Mouse (Mus musculus) limb, embryonic 13.5 days (tissue): Measurements from ENCODE around the gene Dazap1. TPM values are rescaled to one million over a fixed set of nuclear protein-coding genes. Genes with fewer than 3 reads are reported as not detected.

Experiments
- ATAC-seq: fragments of 200-750 bp; cut with Nextera tagmentation; 2 replicates; pipeline ENCODE4 v1.8.0; 2017; ENCODE audit warnings: low read depth, moderate number of reproducible peaks, moderate TSS enrichment; ENCODE audit not compliant: low FRiP score
- H3K27ac ChIP-seq: fragments of 300-500 bp; sonication (generic); 2 replicates; pipeline ENCODE4 v1.5.1; 2015; ENCODE audit warnings: inconsistent platforms, mild to moderate bottlenecking, moderate library complexity
- H3K27me3 ChIP-seq: fragments of 300-500 bp; sonication (generic); 2 replicates; pipeline ENCODE4 v1.6.1; 2015; ENCODE audit warnings: mild to moderate bottlenecking, inconsistent platforms
- H3K36me3 ChIP-seq: fragments of 300-500 bp; sonication (generic); 2 replicates; pipeline ENCODE4 v1.6.1; 2015; ENCODE audit warnings: inconsistent platforms, mild to moderate bottlenecking, moderate library complexity
- H3K4me1 ChIP-seq: fragments of 300-500 bp; sonication (generic); 2 replicates; pipeline ENCODE4 v1.6.1; 2015; ENCODE audit warnings: inconsistent platforms
- H3K4me2 ChIP-seq: fragments of 300-500 bp; sonication (generic); replicated peaks from 2 replicates; pipeline ENCODE4 v1.6.1; 2015; ENCODE audit warnings: inconsistent platforms, mild to moderate bottlenecking, moderate library complexity
- H3K4me3 ChIP-seq: fragments of 300-500 bp; sonication (generic); 2 replicates; pipeline ENCODE4 v1.5.1; 2015; ENCODE audit warnings: moderate library complexity, mild to moderate bottlenecking, inconsistent platforms
- H3K9ac ChIP-seq: fragments of 300-500 bp; sonication (generic); 2 replicates; pipeline ENCODE4 v1.6.1; 2015; ENCODE audit warnings: mild to moderate bottlenecking, inconsistent platforms
- H3K9me3 ChIP-seq: fragments of 300-500 bp; sonication (generic); 2 replicates; pipeline ENCODE4 v1.6.1; 2016; ENCODE audit warnings: inconsistent platforms
- WGBS: fragments of 180-500 bp; shearing (Covaris S2); methylation state at CpG from one replicate; pipeline ENCODE4 v1.1.7; 2015; 5-methylcytosine and 5-hydroxymethylcytosine counted together
- polyA plus RNA-seq: library from polyadenylated mRNA; unstranded; fragments of >200 nt; fragmentation: Nextera tagmentation; extraction: Ambion mirVana; gene quantifications from 2 replicates; pipeline ENCODE4 v1.2.1, GENCODE M21; 2015

Dazap1 gene
- polyA plus RNA-seq, 1 experiment from 2014 or later = 67.9 TPM

DNA sequence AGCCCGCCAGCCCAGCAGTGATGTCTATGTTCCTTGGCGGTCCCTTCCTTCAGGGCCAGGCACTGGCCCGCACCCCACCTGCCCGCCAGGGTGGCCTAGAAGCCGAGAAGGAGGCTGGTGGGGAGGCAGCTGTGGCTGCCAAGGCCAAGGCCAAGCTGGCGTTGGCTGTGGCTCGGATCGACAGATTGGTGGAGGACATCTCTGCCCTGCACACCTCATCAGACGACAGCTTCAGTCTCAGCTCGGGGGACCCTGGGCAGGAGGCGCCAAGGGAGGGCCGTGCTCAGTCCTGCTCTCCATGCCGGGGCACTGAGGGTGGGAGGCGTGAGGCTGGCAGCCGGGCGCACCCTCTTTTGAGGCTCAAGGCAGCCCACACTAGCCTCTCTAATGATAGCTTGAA lies 50.3 kb downstream of the Dazap1 start:
- Histone ChIP-seq H3K27ac (no peak overlapping the region), H3K27me3 (peaks cover 95% of the 10 kb centered on the region), H3K9ac (no peak overlapping the region), H3K36me3 (no peaks in the 10 kb centered on the region; the same call in none of the 2 replicates), H3K4me1 (no peaks in the 10 kb centered on the region), H3K4me3 (no peak overlapping the region), H3K4me2 (no peak overlapping the region), H3K9me3 (no peaks in the 10 kb centered on the region)
- 87% methylated on average over 16 of the region's 16 CpGs for WGBS
- no peak for ATAC-seq

DNA sequence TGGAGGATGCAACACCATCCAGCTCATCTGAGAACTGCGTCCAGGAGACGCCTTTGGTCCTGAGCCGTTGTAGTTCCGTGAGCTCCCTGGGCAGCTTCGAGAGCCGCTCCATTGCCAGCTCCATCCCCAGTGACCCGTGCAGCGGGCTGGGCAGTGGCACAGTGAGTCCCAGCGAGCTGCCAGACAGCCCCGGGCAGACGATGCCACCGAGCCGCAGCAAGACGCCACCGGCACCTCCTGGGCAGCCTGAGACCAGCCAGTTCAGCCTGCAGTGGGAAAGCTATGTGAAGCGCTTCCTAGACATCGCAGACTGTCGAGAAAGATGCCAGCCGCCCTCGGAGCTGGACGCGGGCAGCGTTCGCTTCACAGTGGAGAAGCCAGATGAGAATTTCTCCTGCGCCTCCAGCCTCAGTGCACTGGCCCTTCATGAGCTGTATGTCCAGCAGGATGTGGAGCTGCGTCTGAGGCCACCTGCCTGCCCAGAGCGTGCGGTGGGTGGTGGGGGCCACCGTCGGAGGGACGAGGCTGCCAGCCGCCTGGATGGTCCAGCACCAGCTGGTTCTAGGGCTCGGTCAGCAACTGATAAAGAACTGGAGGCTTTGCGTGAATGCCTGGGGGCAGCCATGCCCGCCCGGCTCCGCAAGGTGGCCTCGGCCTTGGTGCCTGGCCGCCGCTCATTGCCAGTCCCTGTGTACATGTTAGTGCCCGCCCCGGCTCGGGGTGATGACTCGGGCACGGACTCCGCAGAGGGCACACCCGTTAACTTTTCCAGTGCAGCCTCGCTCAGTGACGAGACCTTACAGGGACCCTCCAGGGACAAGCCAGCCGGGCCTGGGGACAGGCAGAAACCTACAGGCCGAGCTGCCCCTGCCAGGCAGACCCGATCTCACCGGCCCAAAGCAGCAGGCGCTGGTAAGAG lies 51.6 kb downstream of the Dazap1 start:
- WGBS = 64% methylated on average over 54 of the region's 54 CpGs

DNA sequence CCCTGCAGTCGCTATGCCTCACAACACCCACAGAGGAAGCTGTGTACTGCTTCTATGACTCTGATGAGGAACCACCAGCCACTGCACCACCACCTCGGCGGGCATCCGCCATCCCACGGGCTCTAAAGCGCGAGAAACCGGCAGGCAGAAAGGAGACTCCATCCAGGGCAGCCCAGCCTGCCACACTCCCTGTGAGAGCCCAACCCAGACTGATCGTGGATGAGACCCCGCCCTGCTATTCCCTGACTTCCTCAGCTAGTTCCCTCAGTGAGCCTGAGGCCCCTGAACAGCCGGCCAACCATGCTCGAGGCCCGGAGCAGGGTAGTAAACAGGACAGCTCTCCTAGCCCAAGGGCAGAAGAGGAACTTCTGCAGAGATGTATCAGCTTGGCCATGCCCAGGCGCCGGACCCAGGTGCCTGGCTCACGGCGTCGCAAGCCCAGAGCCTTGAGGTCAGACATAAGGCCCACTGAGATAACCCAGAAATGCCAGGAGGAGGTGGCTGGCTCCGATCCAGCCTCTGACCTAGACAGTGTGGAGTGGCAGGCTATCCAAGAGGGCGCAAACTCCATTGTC lies 52.4 kb downstream of the Dazap1 start:
- peak overlapping the region; percentile 35; the same call in 1 of the 2 replicates for H3K9ac ChIP-seq

More for the DNA sequence above, 51.6 kb downstream of the Dazap1 start:
- no peaks in the 10 kb centered on the region for H3K4me1 ChIP-seq
- no peaks in the 10 kb centered on the region for H3K9me3 ChIP-seq
- no peak overlapping the region for H3K4me2 ChIP-seq
- H3K36me3 ChIP-seq = peaks cover 7% of the 10 kb centered on the region
- H3K4me3 ChIP-seq = no peak overlapping the region
- H3K9ac ChIP-seq = 0 out of 2 replicates have a peak overlapping the region, but pooled peaks have one; percentile 35
- ATAC-seq = no peak
- no peak overlapping the region for H3K27ac ChIP-seq
- peaks cover 95% of the 10 kb centered on the region for H3K27me3 ChIP-seq

DNA sequence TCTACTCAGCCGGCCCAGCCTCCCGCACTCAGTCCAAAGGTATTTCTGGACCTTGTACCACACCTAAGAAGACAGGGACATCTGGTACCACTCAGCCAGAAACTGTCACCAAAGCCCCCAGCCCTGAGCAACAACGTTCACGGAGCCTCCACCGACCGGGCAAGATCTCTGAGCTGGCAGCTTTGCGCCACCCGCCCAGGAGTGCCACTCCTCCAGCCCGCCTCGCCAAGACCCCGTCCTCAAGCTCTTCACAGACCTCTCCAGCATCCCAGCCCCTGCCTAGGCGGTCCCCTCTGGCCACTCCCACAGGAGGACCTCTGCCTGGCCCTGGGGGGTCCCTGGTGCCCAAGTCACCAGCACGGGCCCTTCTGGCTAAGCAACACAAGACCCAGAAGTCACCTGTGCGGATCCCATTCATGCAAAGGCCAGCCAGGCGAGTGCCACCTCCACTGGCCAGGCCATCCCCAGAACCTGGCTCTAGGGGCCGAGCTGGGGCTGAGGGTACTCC lies 53.3 kb downstream of the Dazap1 start:
- 47% methylated on average over 16 of the region's 16 CpGs for WGBS
- H3K9ac ChIP-seq = 0 out of 2 replicates have a peak overlapping the region, but pooled peaks have one; percentile 31
- ATAC-seq = no peak
- peaks cover 9% of the 10 kb centered on the region for H3K4me1 ChIP-seq
- no peaks in the 10 kb centered on the region for H3K9me3 ChIP-seq
- H3K4me3 ChIP-seq = 0 out of 2 replicates have a peak overlapping the region, but pooled peaks have one; percentile 2
- H3K4me2 ChIP-seq = no peak overlapping the region
- H3K36me3 ChIP-seq = peaks cover 19% of the 10 kb centered on the region
- peaks cover 83% of the 10 kb centered on the region for H3K27me3 ChIP-seq
- no peak overlapping the region for H3K27ac ChIP-seq

More for the DNA sequence above, 52.4 kb downstream of the Dazap1 start:
- ATAC-seq = no peak
- Histone ChIP-seq H3K36me3 (peaks cover 14% of the 10 kb centered on the region), H3K4me1 (peaks cover under 1% of the 10 kb centered on the region; the same call in 1 of the 2 replicates), H3K27me3 (peaks cover 91% of the 10 kb centered on the region), H3K4me3 (no peak overlapping the region), H3K27ac (no peak overlapping the region), H3K4me2 (no peak overlapping the region), H3K9me3 (no peaks in the 10 kb centered on the region)
- WGBS = 43% methylated on average over 20 of the region's 20 CpGs

DNA sequence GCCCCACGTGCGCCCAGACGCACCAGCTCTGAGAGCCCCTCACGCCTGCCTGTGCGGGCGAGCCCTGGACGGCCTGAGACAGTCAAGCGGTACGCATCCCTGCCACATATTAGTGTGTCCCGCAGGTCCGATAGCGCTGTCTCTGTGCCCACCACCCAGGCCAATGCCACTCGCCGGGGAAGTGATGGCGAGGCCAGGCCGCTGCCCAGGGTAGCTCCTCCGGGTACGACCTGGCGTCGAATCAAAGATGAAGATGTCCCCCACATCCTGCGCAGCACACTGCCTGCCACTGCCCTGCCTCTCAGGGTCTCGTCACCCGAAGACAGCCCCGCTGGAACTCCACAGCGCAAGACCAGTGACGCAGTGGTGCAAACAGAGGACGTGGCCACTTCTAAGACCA lies 54.0 kb downstream of the Dazap1 start:
- Histone ChIP-seq H3K4me2 (no peak overlapping the region), H3K27ac (no peak overlapping the region), H3K9ac (0 out of 2 replicates have a peak overlapping the region, but pooled peaks have one; percentile 31), H3K9me3 (no peaks in the 10 kb centered on the region), H3K36me3 (peaks cover 19% of the 10 kb centered on the region), H3K4me3 (no peak overlapping the region), H3K27me3 (peaks cover 76% of the 10 kb centered on the region), H3K4me1 (peaks cover 13% of the 10 kb centered on the region)
- 44% methylated on average over 27 of the region's 27 CpGs for WGBS
- no peak for ATAC-seq

DNA sequence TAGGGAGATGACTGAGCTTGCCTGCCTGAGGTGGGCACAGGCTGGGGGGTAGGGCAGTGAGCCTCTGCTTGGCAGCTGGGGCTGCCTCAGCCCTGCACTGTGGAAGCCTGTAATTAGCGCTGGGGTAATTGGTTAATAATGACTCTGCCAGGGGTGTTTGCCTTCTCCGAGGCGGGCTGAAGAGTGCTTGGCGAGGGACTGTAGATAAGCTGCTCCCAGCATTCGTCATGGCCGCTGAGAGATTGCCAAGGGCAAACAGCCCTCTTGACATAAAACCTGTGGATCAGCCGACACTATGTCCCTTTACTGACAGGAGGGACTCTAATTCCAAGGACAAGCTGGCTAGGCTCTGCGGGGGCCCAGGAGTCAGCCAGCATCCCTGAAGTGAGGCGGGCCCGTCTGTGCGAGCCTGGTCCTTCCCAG lies 55.1 kb downstream of the Dazap1 start:
- H3K4me1 ChIP-seq = peaks cover 15% of the 10 kb centered on the region
- no peak overlapping the region; the same call in 1 of the 2 replicates for H3K9ac ChIP-seq
- no peak overlapping the region for H3K4me3 ChIP-seq
- H3K4me2 ChIP-seq = no peak overlapping the region
- no peak for ATAC-seq
- H3K27ac ChIP-seq = no peak overlapping the region
- WGBS = 19% methylated on average over 11 of the region's 11 CpGs
- H3K9me3 ChIP-seq = no peaks in the 10 kb centered on the region
- peaks cover 19% of the 10 kb centered on the region for H3K36me3 ChIP-seq
- peaks cover 66% of the 10 kb centered on the region for H3K27me3 ChIP-seq

DNA sequence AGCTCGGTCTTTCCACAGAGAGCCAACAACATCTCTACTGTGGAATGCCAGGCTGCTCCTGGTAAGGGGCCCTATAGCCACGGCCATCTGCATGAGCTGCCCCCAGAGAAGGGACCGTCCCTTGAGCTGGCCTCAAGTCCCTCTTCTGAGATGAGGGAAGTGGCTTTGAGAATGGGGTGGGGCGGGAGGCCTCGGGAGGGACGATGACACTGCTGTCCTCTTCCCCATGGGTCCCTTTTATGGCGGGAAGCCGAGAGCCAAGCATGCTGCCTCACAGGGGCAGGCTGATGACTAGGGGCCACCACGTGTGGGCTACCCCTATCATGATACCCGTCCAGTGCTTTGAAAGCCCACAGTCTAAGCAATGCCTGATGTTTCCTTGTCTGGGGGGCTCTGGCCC lies 55.7 kb downstream of the Dazap1 start:
- H3K4me1 ChIP-seq = peaks cover 20% of the 10 kb centered on the region
- no peaks in the 10 kb centered on the region for H3K9me3 ChIP-seq
- H3K27me3 ChIP-seq = peaks cover 60% of the 10 kb centered on the region
- 0 out of 2 replicates have a peak overlapping the region, but pooled peaks have one; percentile 31 for H3K9ac ChIP-seq
- no peak overlapping the region for H3K4me3 ChIP-seq
- ATAC-seq = no peak
- H3K36me3 ChIP-seq = peaks cover 19% of the 10 kb centered on the region
- WGBS = 52% methylated on average over 10 of the region's 10 CpGs
- no peak overlapping the region for H3K4me2 ChIP-seq
- no peak overlapping the region for H3K27ac ChIP-seq

DNA sequence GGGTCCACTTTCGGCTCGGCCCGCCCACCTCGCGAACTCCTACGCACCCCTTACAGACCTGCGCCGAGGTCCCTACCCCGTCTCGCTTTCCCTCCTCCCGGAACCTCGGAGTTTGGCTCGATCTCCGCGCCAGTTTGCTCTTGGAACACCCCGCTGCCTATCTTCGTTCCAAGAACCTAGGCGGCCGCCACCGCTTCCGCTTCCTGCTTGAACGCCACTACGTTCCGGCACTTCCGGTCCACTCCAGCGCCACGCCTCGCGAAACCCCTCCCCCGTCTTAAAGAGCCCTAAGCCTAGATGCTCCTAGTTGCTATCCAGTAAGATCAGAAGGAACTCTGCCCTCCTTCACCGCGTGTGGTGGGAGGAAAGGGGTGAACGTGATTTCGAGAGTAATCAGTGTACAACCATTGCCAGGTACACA lies 59.1 kb downstream of the Dazap1 start, which contains the start of gene 2310011J03Rik:
Gene 2310011J03Rik (minus strand): TSS at position 198 of the 421 bp plus-strand sequence.
- Histone ChIP-seq H3K27me3 (peaks cover 26% of the 10 kb centered on the region), H3K27ac (peak within 1 kb of the TSS; percentile 55), H3K9me3 (no peaks in the 10 kb centered on the region), H3K4me3 (peak within 1 kb of the TSS; percentile 86), H3K4me2 (peak within 1 kb of the TSS; percentile 93), H3K9ac (peak within 1 kb of the TSS; percentile 82), H3K4me1 (peaks cover 39% of the 10 kb centered on the region), H3K36me3 (peaks cover 19% of the 10 kb centered on the region)
- ATAC-seq = peak; percentile 57; the same call in 1 of the 2 replicates
- under 1% methylated on average over 34 of the region's 34 CpGs for whole genome bisulfite sequencing

DNA sequence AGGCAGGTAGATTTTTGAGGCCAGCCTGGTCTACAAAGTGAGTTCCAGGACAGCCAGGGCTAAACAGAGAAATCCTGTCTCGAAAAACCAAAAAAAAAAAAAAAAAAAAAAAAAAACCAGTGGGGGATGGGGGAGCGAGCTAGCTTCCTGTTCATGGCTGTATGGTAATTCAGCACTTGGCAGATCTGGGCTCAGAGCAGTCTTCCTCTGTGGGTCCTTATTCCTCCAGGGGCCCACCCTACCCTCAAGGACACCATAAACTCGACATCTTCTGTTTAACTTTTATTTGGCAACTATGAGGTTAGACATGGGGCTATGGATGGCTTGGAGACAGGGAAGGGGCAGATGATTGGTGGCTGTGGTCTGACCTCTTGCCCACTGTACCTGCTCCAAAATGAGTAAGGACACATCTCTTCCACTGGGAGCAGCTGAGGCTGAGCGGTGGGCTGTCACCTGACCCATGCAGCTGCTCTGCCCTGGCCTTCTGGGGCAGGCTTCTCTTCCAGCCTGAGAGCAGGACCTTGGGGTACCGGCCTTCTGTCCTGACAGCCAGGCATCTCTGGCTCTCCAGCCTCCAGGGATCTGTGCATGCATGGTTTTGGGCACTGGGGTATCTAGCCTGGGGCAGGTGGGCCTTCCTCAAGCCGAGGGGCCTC lies 59.9 kb downstream of the Dazap1 start:
- Histone ChIP-seq H3K27ac (no peak overlapping the region), H3K36me3 (peaks cover 19% of the 10 kb centered on the region), H3K27me3 (peaks cover 18% of the 10 kb centered on the region), H3K4me2 (peak overlapping the region; percentile 19; the same call in 1 of the 2 replicates), H3K4me1 (peaks cover 39% of the 10 kb centered on the region), H3K4me3 (peak overlapping the region; percentile 86; the same call in 1 of the 2 replicates), H3K9ac (no peak overlapping the region), H3K9me3 (no peaks in the 10 kb centered on the region)
- ATAC-seq = no peak
- WGBS = 75% methylated on average over 6 of the region's 6 CpGs

DNA sequence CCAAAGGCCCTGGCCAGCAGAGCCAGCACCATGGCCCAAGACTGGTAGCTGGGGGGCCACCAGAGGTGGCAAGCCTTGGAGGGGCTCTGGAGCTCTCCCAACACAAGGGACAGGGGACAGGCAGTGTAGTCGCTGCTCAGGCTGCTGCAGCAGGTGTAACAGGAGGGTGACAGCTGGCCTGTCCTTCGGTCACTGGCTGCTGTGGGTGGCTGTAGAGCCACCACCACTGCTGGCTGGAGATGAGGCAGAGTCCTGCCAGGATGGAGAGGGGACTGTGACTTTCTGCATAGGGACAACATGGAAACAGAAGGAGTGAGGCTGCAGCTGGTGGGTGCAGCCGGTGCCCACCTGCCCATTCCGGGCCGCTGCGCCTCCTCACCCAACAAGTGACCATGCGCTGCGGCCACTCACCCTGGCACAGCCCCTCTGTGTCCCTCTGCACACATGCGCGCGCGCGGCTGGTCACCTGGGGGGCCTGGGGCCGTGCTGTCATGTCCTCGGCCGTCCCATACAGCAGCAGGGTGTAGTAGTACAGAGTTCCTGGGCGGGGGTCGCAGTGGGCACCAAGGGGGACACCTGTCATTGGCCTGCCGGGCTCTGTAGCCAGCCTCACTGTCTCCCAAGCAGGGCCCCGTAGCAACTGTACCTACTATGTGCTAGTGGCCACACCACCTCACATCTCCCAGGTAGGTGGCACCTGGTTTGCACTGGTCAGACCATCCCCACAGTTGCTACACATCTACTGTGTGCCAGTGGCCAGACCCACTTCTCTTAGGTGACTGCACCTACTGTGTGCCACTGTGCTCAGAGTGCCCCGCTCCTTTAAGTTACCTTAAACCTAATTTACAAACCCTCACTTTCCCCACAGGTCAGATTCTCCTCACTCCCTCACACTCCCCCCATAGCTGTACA lies 60.6 kb downstream of the Dazap1 start:
- no peak for ATAC-seq
- Histone ChIP-seq H3K27ac (no peak overlapping the region), H3K4me2 (peak overlapping the region; percentile 97), H3K9ac (peak overlapping the region; percentile 71), H3K4me1 (peaks cover 39% of the 10 kb centered on the region), H3K27me3 (peaks cover 14% of the 10 kb centered on the region), H3K36me3 (peaks cover 19% of the 10 kb centered on the region), H3K9me3 (no peaks in the 10 kb centered on the region), H3K4me3 (peak overlapping the region; percentile 65)
- 95% methylated on average over 21 of the region's 21 CpGs for WGBS

DNA sequence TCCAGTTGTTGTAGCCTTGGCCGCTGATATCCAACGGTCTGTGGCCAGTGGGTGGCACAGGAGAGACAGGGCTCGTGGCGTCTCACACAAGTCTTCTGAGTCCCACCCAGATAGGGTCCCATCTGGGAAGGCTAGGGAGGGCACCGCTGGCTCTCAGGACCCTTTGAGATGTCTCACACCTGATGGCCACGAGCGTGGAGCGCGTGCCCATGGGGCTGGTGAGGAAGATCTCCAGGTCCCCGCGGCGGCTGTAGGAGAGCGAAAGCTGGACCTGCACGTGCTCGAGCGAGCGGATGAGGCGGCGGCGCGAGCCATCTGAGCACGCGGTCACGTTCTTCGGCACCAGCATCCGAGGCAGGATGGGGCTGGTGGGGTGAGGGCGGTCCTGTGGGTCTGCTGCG lies 61.5 kb downstream of the Dazap1 start:
- peak overlapping the region; percentile 97 for H3K4me2 ChIP-seq
- H3K4me1 ChIP-seq = peaks cover 39% of the 10 kb centered on the region
- H3K9me3 ChIP-seq = no peaks in the 10 kb centered on the region
- peaks cover 13% of the 10 kb centered on the region for H3K36me3 ChIP-seq
- peaks cover 11% of the 10 kb centered on the region for H3K27me3 ChIP-seq
- WGBS = 3% methylated on average over 28 of the region's 28 CpGs
- ATAC-seq = no peak
- no peak overlapping the region; the same call in 1 of the 2 replicates for H3K27ac ChIP-seq
- H3K4me3 ChIP-seq = peak overlapping the region; percentile 65
- H3K9ac ChIP-seq = peak overlapping the region; percentile 71
